Mouse (Mus musculus) kidney, postnatal 14 days (tissue): ENCODE results near the gene Gm20683.
"Not testable (repeated sequence)": the region's sequence is repeated elsewhere in the genome, so short reads cannot be mapped to it uniquely, and the experiment has no call there.

ENCODE experiments used
- DNase-seq: peaks from one replicate; pipeline ENCODE4 v3.0.0; 2022; ENCODE audit warnings: mixed read lengths

Gene Gm20683

DNA sequence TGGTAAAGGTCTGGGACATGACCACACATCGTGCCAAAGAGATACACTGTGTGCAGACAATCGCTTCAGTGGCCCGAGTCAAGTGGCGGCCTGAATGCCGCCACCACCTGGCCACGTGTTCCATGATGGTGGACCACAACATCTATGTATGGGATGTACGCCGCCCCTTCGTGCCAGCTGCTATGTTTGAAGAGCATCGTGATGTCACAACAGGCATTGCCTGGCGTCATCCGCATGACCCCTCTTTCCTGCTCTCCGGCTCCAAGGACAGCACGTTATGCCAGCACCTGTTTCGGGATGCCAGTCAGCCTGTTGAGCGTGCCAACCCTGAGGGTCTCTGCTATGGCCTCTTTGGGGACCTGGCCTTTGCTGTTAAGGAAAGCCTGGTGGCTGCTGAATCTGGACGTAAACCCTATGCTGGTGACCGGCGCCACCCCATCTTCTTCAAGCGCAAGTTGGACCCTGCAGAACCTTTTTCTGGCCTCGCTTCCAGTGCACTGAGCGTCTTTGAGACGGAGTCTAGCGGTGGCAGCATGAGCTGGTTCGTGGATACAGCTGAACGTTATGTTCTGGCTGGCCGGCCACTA, 15.5 kb downstream of the Gm20683 start:
- DNase-seq = no peak

DNA sequence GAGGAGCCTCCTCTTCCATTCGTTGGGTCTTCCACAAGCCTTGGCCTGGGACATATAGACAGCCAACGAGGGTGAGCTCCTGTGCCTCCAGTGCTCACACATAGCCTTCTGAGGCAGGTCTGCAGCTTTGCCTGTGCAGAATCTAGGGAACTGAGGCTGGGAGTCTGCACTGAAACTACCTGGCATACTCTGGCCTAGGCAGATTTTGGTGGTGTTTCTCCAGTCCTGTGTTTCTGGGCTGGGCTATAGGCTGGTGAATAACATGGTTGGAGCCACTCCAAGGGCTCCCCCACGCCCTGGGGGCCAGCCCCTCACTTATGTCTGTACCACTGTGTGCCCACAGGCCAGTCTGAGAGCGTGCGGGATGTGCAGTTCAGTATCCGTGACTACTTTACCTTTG, 16.3 kb downstream of the Gm20683 start:
- no peak for DNase-seq

DNA sequence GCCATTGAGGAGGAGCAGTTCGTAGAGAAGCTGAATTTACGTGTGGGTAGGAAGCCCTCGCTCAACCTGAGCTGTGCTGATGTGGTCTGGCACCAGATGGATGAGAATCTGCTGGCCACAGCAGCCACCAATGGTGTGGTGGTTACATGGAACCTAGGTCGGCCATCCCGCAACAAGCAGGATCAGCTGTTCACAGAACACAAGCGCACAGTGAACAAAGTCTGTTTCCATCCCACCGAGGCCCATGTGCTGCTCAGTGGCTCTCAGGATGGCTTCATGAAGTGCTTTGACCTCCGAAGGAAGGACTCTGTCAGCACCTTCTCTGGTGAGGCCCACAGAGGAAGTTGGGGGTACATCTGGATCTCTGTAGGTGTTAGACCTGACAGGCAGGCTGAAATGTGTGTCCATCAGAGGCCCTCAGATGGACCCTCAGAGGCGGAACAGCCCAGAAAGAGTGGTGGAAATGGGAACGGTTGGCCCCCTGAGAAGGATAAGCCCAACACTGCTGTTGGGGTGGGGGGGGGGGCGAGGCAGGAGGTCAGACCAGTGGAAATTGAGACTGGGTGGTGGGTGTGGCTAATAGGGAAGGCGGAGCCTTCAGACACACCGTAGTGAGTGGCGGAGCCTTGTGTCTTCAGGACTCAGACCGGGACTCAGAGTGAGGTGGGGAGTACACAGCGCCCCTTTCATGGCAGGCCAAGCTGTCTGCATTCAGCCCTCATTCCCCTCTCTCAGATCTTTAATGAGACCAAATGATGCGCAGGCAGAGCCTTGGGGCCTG, 17.0 kb downstream of the Gm20683 start:
- DNase-seq = no peak

DNA sequence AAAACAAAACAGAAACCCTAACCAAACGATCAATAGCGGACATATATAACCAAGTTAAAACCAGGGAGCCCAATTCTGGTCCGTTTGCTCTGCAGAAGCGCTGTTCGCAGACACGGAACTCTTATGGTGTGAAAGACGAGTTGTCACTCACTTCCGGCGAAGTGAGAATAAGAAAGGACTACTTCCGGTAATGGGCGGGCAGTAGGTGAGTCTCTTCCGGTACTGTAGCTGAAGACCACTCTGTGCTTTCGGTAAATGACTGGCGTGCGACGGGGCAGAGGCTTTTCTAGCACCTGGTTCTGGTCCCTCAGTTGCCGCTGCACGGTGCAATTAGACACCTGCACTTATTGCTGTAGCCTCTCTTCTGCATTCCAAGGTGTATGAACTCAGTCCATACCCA, 18.1 kb downstream of the Gm20683 start, which contains the start of gene Wdr24:
Gene Wdr24 (plus strand): TSS at position 176 of the 400 bp plus-strand sequence.
- peak; percentile 86 for DNase-seq

DNA sequence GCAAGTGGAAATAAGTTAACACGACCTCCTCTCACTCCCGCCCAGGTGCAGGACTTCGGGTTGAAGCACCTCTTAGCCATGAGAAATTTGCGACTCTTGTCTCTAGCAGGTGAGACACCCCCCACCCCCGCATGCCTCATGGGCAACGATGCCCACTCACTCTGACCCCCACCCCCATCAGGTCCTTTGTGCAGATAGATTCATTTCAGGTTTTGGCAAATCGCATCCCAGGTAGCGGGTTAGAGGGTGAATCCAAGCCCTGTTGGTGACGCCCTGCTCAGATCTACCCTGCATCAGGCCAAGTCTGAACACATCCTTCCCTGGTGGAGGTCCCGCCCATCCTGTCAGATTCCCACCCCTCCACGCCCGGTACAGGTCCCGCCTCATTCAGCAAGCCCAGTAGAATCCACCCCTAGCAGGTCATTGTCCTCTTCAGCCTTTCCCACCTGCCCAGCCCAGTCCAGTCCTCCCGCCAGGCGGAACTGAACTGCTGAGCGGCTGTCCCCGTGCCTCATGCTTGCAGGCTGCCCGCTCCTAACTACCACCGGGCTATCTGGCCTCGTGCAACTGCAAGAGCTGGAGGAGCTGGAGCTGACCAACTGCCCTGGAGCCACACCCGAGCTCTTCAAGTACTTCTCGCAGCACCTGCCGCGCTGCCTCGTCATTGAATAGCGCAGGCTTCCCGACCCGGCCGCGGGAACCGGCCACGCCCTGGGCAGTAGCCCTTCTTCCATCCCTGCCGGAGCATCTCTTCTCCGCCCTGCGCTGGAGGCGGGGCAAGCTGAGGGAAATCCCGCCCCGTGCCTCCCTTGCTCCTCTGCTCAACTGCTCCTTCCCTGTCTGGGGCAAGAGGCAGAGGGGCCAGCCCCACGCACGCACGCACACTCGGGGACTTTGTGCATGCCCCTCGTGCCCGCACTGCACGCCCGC, 22.4 kb downstream of the Gm20683 start:
- DNase-seq = no peak

DNA sequence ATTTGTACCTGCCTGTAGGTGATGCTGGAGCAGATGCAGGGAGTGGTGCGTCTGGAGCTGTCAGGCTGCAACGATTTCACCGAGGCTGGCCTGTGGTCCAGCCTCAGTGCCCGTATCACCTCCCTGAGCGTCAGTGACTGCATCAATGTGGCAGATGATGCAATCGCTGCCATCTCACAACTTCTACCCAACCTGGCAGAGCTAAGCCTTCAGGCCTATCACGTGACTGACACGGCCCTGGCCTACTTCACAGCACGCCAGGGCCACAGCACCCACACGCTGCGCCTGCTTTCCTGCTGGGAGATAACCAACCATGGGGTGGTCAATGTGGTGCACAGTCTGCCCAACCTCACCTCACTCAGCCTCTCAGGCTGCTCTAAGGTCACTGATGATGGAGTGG, 23.9 kb downstream of the Gm20683 start:
- no peak for DNase-seq

DNA sequence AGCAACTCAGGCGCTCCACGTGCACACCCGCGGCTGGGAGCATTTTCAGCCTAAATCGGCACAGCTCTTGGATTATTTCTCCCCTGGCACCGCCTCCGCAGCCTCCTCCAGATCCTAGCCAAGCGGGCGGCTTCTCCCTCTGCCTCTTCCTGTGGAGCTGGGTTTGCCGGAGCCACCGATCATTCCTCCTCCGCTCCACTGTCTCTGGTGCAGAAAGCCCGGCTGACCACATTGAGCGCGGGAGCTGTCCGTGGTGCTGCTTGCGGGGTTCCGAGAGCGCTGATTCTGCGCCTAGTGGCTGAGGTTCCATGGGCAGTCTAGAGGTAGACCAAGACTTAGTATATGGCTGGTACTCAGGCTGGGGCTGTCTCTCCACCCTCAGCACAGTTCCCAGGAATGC, 28.1 kb downstream of the Gm20683 start:
- peak; percentile 90 for DNase-seq

DNA sequence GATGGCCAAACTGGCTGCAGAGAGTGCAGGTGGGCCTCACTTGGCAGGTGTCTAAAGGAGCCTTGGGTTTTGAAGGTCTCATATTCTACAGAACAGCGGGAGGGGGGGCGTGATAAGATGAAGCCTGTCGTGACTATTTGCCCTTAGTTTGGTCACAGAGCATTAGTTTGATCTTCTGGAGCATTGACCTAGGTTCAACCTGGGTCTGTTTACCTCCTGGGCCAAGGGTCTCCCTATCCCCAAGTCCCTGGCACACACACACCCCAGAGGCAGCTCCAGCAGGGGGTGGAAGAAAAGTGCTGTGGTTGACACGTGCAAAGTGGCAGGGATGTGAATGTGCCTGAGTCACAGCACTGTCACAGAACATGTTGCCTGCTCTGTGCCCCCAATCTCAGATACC, 30.7 kb downstream of the Gm20683 start:
- DNase-seq = no peak

DNA sequence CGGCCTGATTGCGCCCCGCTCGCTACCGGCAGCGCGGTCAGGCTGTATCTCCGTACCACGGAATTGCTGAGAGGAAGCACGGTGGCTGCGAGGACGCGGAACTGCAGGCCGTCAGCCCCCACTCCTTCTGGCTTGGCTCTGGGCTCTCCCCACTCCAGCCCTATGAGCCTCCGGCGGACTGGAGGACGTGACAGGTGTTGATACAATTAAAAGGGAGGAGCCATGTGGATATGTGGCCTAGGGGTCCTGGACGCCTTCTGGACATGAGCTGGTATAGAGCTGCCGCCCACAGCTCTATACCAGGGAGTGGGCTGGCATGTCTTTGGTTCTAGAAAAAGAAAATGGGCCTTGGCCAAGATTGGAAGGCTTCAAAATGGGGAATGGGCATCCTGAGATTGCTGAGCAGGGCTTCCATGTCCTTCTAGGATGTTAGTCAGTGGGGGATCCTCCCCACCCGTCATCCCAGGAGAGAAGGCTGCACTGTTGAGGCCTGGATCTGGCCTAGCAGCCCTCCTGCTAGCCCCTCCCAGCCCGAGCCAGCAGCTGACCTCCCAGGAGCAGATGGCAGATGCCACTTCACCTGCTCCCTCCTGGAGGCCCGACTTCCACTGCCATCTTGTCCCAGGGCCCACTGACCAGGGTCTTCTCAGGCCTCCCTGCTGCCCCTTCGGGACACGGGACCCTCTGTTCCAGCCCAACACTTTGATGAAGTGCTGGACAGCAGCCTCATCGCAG, 31.8 kb downstream of the Gm20683 start:
- no peak for DNase-seq

DNA sequence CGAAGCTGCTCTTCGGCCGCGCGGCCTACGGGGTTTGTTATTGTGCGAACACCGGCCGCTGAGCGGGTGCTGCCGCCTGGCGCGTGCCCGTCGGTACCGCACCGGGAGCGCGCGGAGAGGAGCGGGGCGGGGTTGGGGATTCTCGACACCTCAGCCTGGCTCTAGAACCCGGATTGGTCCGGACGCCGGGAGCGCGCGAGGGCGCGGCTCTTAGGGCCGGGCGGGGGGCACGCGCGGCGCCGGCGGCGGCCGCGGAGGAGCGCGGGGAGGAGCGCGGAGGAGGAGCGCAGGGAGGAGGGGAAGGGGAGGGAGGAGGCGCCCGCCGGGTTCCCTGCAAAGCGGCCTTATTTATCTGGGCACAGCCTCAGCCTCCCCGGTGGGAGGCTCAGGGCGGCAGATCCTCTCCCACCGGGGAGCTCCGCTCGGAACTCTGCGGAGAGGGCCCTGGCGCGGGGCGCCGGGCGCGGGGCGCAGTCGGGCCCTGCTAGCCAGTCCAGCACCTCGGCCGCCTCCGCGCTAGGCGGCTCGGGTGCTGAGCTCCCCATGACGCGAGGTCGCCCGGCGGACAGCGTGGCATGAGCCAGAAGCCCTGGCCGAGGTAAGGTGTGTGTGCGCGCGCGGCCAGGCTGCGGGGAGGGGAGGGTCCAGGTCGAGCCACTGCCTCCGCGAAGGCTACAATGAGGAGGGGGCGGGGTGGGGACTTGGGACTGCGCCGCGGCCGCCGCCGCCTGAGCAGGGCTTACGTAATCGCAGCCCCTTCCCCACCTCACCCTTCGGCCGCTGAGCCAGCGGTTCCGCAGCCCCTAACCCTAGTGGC, 32.6 kb downstream of the Gm20683 start, which contains the start of gene Fbxl16:
Gene Fbxl16 (plus strand): TSS at position 297 of the 817 bp plus-strand sequence.
- peak; percentile 84 for DNase-seq

DNA sequence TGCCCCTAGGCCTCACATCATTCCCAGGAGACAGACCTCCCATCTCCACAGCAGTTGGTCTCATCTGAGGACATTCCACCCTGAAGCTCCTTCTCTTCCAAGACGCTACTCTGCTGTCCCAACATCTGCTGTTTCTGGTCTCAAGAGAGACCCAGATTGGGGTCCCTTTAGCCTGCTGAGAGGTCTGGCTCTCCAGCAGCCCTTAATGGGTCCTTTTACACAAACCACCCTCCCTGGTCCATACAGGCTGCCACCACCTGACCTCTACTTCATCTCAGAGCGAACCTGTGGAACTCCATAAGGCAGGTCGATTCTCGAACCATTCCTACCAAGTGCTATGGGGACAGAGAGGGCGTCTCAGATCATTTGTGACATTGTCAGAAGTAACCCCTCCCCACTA, 33.5 kb downstream of the Gm20683 start:
- no peak for DNase-seq

DNA sequence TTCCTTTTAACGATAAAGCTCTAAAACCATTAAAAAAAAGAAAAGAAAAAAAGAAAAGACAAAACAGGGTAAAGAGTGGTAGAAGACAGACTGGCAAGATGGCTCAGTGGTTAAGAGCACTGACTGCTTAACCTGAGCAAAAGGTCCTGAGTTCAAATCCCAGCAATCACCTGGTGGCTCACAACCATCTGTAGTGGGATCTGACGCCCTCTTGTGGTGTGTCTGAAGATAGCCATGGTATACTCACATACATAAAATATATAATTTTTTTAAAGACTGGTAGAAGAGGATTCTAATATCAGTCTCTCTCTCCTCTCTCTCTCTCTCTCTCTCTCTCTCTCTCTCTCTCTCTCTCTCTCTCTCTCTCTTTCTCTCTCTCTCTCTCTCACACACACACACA, 34.1 kb downstream of the Gm20683 start:
- not testable (repeated sequence) for DNase-seq

DNA sequence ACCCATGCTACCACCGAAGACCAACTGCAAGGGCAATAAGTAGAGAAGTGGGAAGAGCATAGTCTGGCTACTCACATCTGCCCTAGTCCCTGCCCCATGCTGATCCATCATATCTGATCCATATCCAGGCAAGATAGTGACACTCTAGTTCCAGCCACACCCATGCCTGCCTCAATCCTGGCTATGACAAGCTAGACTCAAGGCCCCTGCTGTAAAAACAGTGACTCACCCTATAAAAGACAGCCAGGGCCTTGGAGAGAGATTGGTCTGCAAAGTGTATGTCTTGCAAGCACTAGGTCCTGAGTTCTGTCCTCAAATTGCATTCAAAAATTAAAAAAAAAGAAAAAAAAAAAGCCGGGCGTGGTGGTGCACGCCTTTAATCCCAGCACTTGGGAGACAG, 35.1 kb downstream of the Gm20683 start:
- DNase-seq = no peak

DNA sequence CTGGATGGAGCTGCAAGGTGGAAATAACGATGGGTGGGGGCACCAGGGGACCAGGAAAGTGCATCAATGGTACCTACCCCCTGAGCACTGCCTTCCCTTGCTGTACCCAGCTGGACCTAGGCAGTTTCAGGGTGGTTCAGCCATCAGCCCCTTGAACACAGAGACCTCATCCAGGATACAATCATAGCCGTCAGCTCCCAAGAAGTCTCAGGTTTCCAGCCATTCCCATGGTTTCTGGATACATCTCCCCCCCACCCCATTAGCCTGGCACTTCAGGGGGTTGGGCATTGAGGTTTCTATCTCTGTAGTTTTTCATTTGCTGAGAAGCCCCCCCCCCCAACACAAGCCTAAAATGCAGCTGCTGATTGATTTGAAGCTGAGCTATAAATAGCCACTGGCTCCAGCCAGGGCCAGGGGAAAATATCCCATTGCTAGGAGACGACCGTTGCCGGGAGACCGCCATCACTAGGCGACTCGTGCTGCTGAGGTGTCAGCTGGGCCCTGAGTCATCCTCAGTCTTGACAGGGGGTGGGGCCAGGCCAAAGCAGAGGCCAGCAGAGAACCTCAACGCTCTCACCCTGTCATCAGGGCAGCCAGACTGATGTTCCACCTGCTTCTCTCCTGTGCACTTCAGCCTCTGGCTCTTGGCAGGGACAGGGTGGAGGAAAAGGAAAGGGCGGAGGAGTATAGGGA, 38.6 kb downstream of the Gm20683 start:
- DNase-seq = no peak

DNA sequence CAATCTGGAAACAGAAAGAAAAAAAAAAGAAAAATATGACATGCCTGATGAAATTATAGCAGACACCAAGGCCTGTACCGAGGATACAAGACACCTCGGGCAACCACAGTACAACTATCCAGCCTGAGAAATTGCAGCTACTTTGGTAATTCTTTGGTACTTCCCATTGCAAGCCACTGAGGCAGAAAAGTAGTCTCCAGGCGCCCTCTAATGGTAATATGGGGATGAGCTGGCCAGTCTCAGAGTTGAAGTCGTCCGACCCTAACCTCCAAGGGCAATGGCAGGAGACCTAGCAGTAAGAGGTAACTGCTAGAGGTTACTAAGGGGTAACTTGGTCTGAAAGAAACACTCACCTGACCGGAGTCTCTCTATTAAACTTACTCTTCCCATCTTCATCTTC, 40.5 kb downstream of the Gm20683 start:
- DNase-seq = peak; percentile 81

DNA sequence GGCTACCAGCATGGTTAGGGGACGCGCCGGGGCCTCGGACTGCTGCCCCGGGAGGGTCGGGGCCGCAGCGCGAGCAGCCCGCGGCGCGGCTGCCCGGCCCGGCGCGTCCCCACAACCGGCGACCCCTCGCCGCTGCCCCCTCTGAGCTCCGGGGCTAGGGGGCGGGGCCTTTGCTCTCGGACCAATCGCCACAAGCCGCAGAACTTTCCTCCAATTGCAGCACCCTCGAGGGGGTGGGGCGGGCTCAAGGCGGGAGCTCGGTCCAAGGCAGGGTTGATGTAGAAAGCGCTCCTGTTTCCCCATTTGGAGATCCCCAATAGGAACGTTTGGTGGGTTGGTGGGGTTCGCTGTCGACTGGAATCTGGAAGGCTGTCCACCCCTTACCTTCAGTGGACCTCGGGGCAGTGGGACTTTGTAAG, 44.6 kb downstream of the Gm20683 start, which contains the start of gene Metrn:
Gene Metrn (minus strand): TSS at position 186 of the 419 bp plus-strand sequence.
- peak; percentile 93 for DNase-seq

DNA sequence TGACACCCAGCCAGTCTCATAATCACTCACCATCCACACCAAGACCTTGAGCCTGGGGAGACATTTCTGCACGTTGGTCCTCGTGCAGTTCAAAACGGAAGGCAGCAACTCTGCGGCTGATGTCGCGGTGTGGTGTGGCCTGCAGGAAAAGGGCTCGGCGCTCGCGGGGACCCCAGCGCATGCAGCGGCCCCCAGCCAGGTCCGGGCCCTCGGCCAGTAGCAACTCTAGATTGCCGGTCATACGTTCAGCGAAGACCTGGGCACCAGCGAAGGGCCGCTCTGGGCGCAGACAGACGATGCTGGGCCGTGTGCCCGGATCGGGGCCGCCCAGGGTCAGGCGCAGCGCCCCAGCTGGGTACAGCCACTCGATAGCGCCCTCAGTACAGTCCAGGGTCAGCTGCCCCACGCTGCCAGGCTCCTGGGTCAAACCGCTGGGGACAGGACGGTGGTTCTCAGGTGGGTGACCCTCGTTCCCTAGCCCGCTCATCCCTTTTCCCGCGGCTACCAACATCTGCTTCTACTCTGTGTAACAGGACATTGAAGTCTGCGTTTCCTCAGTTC, 45.3 kb downstream of the Gm20683 start:
- peak; percentile 54 for DNase-seq

DNA sequence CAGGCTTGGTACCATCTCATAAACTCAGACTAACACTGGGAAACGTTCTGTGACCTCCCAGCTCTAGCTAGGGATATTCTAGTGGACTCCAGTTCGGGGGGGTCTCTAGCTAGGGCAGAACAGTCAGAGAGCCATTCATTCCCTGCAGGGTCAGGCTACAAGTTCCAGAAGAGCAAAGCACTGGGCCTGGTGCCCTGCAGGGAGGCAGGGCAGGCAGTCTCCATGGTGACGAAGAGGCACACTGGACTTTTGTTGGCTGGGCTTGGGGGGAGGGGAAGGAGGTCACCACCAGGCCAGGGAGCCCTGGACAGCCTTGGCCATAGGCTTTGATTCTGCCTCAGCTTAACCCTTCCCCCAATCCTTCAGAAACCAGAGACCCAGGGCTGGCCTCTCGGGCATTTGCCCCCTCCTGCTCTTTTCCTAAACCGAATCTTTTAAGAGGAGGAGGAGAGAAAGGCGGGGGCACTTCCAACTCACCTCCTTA, 45.9 kb downstream of the Gm20683 start, which contains the start of gene AC134908.4:
Gene AC134908.4 (minus strand): TSS at position 51 of the 484 bp plus-strand sequence.
- peak; percentile 80 for DNase-seq

DNA sequence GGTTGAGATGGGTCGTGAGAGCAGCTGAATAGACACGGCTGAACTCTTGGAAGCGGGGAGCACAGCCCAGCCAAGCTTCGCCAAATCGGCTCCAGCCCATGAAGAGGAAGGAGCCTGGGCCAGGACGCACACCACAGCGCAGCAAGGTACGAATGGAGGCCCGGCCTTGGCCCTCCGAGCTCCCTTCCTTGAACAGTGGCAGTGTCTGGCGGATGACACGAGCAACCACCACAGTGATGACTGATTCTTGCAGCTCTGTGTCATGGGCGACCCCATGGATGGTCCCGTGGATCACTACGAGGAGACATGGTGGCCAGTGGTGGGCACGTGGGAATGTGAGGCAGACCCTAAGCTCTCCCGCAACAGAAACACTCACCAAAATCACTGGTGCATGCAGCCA, 46.6 kb downstream of the Gm20683 start:
- no peak for DNase-seq

DNA sequence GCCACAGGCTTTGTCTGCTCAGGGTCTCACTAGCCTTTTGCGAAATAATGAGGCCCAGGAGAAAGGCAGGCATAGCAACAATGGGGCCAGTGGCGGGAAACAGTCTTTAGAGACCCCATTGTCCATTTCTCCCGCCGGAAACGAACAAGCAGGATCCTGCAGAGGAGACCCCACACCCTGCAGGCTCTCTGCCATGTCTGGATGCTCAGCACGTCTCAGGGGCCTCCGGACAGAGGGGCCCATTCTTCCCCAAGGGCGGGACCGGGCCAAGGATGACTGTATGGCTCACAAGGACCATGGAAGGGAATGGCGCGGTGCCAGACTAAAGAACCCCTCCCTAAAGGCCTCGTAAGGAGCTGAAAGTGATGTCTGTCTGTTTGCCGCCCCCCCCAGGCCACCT, 47.4 kb downstream of the Gm20683 start:
- no peak for DNase-seq
